Mouse (Mus musculus): ENCODE measurements around the gene Snx18. TPM values are rescaled to one million over a fixed set of nuclear protein-coding genes. Genes with fewer than 3 reads are reported as not detected.
A peak's percentile ranks its signal among the peaks of the same experiment; 100 is the strongest.

Gene Snx18
- 9.9 and 12.3 TPM in 2 replicates for polyA plus RNA-seq (2015; fragmentation: Nextera tagmentation; extraction: Ambion mirVana)

DNA sequence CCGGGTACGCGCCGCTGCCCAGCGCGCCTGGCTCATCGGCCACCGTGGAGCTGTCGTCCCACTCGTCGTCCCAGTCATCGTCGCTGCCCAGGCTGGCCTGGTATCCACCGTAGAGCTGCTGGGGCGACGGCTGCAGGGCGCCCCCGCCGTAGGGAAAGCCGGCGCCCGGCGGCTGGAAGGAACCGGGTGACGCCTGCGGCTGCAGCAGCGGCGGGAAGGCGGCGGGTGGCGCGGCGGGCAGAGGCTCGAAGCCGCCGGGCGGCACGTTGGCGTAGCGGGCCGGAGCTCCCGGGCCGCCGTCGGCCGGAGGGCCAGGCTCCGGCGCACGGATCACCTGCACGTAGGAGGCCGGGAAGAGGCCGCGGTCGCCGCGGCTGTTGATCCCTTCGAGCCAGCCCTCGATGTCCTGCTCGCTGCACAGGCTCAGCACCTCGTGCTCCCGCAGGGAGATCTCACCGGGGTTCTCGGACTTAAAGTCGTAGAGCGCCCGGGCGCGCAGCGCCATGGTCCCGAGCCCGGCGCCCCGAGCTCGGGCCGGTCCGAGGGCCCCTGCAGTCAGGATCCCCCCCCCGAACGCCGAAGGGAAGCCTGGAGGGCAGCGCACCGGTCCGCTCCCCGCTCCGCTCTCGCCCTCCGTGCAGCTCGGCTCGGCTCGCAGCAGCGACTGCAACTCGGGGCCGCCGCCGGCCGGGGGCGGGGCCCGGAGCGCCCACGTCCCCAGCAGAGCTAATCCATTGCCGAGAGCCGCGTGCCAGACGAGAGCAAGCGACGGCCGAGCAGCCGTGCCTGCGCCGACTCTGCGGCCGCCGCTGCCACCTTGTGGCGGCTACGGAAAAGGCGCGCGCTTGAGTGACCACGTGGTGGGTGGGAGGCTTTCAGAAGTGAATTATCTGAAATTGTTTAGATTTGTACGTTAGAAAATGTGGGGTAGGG lies at the start of gene Snx18:
Gene Snx18, minus strand, starts transcription at position 674 of the 933 bp plus-strand sequence.
- peak; percentile 94 for ATAC-seq (ENCODE audit: low FRiP score)
- Histone ChIP-seq H3K9ac (replicated peaks) (peak within 1 kb of the TSS; percentile 88), H3K9me3 (replicated peaks) (no peaks in the 10 kb centered on the region), H3K4me1 (peaks cover 44% of the 10 kb centered on the region), H3K27me3 (replicated peaks) (no peaks in the 10 kb centered on the region), H3K27ac (replicated peaks) (peak within 1 kb of the TSS; percentile 95), H3K4me2 (peak within 1 kb of the TSS; percentile 82), H3K36me3 (no peaks in the 10 kb centered on the region), H3K4me3 (replicated peaks) (peak within 1 kb of the TSS; percentile 87)
- WGBS = under 1% methylated on average over 117 of the region's 119 CpGs

GRCm38 (mm10) chr13:113663883-113664282 lies 45.5 kb upstream of the Snx18 start:
- no peak for ATAC-seq (ENCODE audit: low FRiP score)
- no peaks in the 10 kb centered on the region for H3K36me3 ChIP-seq
- WGBS = 59% methylated on average over 7 of the region's 7 CpGs
- H3K4me2 ChIP-seq = no peak overlapping the region; the same call in 1 of the 2 replicates
- no peak overlapping the region for H3K4me3 ChIP-seq (replicated peaks)
- no peaks in the 10 kb centered on the region for H3K9me3 ChIP-seq (replicated peaks)
- H3K27me3 ChIP-seq (replicated peaks) = peaks cover 8% of the 10 kb centered on the region; the same call in 1 of the 2 replicates
- H3K27ac ChIP-seq (replicated peaks) = no peak overlapping the region
- no peak overlapping the region for H3K9ac ChIP-seq (replicated peaks)
- peaks cover 8% of the 10 kb centered on the region for H3K4me1 ChIP-seq

DNA sequence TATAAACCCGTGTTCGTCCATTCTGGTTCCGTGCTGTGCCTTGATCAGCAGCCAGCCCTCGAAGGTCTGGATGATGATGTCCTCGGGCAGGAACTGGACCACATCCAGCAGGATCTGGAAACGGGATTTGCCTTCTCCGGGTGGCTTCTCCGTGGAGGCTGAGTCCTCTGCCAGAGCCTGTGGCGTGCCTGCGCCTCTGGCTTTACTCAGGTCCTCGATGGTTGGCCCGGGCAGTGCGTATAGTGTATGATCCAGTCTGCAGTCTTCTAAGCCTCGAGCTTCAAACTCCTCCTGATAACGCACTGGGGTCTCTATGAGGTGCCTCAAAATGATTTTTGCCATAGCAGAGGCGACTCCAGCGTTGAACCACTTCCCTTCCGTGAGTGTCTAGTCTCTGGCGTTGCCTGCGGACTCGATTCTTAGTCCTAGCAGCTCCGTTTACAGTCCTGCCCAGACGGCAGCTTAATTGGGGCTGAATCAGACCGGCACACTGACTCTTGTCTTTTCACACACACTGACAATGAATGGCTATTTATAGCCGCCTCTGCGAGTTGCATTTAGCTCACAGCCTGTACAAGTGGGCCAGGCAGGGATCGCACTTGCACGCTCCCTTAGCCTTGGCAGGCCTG lies 44.9 kb upstream of the Snx18 start, which contains the start of gene Hspb3:
Gene Hspb3, minus strand, starts transcription at position 526 of the 629 bp plus-strand sequence.
- 42% methylated on average over 28 of the region's 28 CpGs for WGBS
- peak; percentile 72 for ATAC-seq (ENCODE audit: low FRiP score)
- Histone ChIP-seq H3K36me3 (no peaks in the 10 kb centered on the region), H3K27ac (replicated peaks) (no peak within 1 kb of the TSS), H3K9ac (replicated peaks) (no peak within 1 kb of the TSS), H3K27me3 (replicated peaks) (peaks cover 5% of the 10 kb centered on the region; the same call in 1 of the 2 replicates), H3K4me1 (peaks cover 8% of the 10 kb centered on the region), H3K4me3 (replicated peaks) (no peak within 1 kb of the TSS), H3K9me3 (replicated peaks) (no peaks in the 10 kb centered on the region), H3K4me2 (peak within 1 kb of the TSS; percentile 33)

DNA sequence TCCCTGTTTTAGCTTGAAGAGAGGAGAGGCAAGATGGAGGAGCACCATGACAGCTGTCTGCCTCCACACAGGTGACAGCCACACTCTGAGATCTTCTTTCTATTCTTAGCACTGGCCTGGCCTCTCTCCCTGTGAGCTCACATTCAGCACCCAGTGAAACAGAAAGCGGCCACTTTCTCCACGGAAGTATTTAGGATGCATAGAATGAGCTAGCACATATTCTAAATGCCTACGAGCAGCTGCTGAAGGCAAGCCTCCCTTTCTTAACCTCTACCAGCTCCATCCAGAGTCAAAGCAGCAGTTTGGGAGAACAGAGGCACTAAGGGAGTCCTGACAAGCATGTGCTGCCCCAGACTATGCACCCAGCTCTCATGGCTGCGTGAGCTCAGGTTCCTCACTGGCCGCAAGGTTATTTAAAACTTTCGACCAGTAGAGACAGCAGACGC lies 43.5 kb upstream of the Snx18 start:
- no peaks in the 10 kb centered on the region for H3K9me3 ChIP-seq (replicated peaks)
- H3K4me3 ChIP-seq (replicated peaks) = no peak overlapping the region
- H3K4me1 ChIP-seq = peaks cover 8% of the 10 kb centered on the region
- no peak overlapping the region for H3K4me2 ChIP-seq
- ATAC-seq (ENCODE audit: low FRiP score) = no peak
- H3K36me3 ChIP-seq = no peaks in the 10 kb centered on the region
- no peak overlapping the region for H3K9ac ChIP-seq (replicated peaks)
- 78% methylated on average over 7 of the region's 7 CpGs for WGBS
- H3K27ac ChIP-seq (replicated peaks) = no peak overlapping the region
- 0 out of 2 replicates have a peak, but pooled peaks cover 5% of the 10 kb centered on the region for H3K27me3 ChIP-seq (replicated peaks)

GRCm38 (mm10) chr13:113660576-113661310 lies 42.4 kb upstream of the Snx18 start:
- Histone ChIP-seq H3K4me3 (replicated peaks) (no peak overlapping the region), H3K4me1 (peaks cover 8% of the 10 kb centered on the region), H3K27me3 (replicated peaks) (0 out of 2 replicates have a peak, but pooled peaks cover 5% of the 10 kb centered on the region), H3K9ac (replicated peaks) (no peak overlapping the region), H3K27ac (replicated peaks) (no peak overlapping the region), H3K36me3 (no peaks in the 10 kb centered on the region), H3K9me3 (replicated peaks) (no peaks in the 10 kb centered on the region), H3K4me2 (no peak overlapping the region)
- no peak for ATAC-seq (ENCODE audit: low FRiP score)
- WGBS = 87% methylated on average over 9 of the region's 9 CpGs

- H3K9ac ChIP-seq (replicated peaks) = no peak overlapping the region
- H3K4me2 ChIP-seq = no peak overlapping the region
- no peak overlapping the region for H3K4me3 ChIP-seq (replicated peaks)
- no peaks in the 10 kb centered on the region for H3K4me1 ChIP-seq
- H3K27me3 ChIP-seq (replicated peaks) = 0 out of 2 replicates have a peak, but pooled peaks cover 5% of the 10 kb centered on the region
- WGBS = 84% methylated on average over 7 of the region's 7 CpGs
- H3K9me3 ChIP-seq (replicated peaks) = no peaks in the 10 kb centered on the region
- no peak overlapping the region for H3K27ac ChIP-seq (replicated peaks)
- no peaks in the 10 kb centered on the region for H3K36me3 ChIP-seq
- no peak for ATAC-seq (ENCODE audit: low FRiP score)
Measured at GRCm38 (mm10) chr13:113657204-113657603, 38.8 kb upstream of the Snx18 start.

GRCm38 (mm10) chr13:113656639-113657038 lies 38.3 kb upstream of the Snx18 start:
- WGBS = 90% methylated on average over 4 of the region's 4 CpGs
- no peaks in the 10 kb centered on the region for H3K36me3 ChIP-seq
- H3K9me3 ChIP-seq (replicated peaks) = no peaks in the 10 kb centered on the region
- H3K4me1 ChIP-seq = no peaks in the 10 kb centered on the region
- H3K4me2 ChIP-seq = no peak overlapping the region
- H3K27me3 ChIP-seq (replicated peaks) = 0 out of 2 replicates have a peak, but pooled peaks cover under 1% of the 10 kb centered on the region
- no peak overlapping the region for H3K9ac ChIP-seq (replicated peaks)
- ATAC-seq (ENCODE audit: low FRiP score) = no peak
- no peak overlapping the region for H3K4me3 ChIP-seq (replicated peaks)
- H3K27ac ChIP-seq (replicated peaks) = no peak overlapping the region

DNA sequence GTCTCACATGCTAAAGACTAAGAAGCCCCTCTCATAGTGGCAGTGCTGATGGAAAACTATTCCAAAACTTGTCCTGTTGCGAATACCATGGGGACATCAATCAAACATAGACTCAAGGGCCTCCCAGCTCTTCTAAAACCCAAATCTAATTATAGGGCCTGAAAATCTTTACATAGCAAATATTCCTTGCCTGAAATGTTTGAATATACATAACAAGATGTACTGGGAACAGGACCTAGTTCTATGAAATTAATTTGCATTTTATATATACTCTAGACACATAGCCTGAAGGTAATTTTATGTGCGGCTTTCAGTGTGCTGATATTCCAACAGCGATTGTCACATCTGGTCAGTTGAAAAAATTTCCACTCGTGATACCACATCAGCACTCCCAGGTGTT lies 37.1 kb upstream of the Snx18 start:
- H3K4me2 ChIP-seq = no peak overlapping the region
- H3K27me3 ChIP-seq (replicated peaks) = no peaks in the 10 kb centered on the region
- WGBS = 79% methylated on average over 4 of the region's 4 CpGs
- no peak for ATAC-seq (ENCODE audit: low FRiP score)
- H3K4me3 ChIP-seq (replicated peaks) = no peak overlapping the region
- H3K9me3 ChIP-seq (replicated peaks) = no peaks in the 10 kb centered on the region
- no peaks in the 10 kb centered on the region for H3K36me3 ChIP-seq
- H3K4me1 ChIP-seq = no peaks in the 10 kb centered on the region
- no peak overlapping the region for H3K9ac ChIP-seq (replicated peaks)
- H3K27ac ChIP-seq (replicated peaks) = no peak overlapping the region

DNA sequence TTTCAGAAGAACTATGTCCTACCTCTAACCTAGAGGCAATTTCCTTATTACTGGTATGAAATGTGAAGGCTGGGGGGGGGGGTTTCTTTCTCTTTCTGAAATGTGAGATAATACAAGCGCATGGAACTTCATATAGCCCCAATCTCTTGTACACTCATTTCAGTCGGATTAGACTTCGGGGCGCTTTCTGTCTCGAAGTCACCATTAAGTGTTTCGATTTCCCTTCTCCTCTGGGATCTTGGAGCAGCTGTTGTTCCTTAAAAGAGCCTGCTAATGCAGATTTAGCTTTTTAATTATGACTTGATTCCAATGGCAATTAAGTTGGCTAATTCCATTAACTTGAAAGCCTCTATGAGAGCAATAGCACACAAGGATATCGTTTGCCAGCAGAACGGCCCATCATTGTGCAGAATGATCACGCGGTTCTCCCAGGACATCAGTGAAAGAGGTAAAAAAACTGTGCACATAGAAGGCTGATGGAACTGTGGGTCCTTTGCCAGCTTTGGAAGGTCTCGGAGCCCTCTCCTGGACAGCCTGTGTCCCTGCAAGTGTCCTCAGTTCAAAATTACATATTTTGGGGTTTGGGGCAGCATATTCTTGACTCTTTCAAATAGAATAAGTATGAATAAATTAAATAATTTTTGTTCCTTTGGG lies 22.7 kb upstream of the Snx18 start:
- Histone ChIP-seq H3K36me3 (no peaks in the 10 kb centered on the region), H3K4me2 (peak overlapping the region; percentile 26), H3K9me3 (replicated peaks) (no peaks in the 10 kb centered on the region), H3K4me3 (replicated peaks) (no peak overlapping the region), H3K9ac (replicated peaks) (no peak overlapping the region), H3K27ac (replicated peaks) (no peak overlapping the region; the same call in 1 of the 2 replicates), H3K4me1 (peaks cover 9% of the 10 kb centered on the region; the same call in 1 of the 2 replicates), H3K27me3 (replicated peaks) (peaks cover 3% of the 10 kb centered on the region; the same call in 1 of the 2 replicates)
- 32% methylated on average over 11 of the region's 11 CpGs for WGBS
- peak; percentile 93 for ATAC-seq (ENCODE audit: low FRiP score)

DNA sequence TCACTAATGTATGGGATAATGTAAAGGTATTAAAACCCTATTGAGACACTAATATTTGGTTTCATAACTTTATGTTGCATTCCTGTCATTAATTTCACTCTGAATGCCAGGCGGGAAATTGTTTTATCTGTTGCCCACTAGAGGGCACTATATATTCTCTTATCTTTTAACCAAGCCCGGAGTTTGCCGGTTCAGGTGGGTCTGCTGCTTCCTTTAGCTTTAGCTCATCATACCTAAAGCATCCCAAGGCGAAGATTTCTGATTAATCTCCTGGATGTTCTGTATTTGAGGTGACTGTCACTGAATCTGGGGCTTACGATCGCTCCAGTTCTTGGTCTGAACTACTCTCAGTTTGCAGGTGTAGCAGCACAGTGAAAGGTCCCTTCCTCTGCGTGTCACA lies 20.6 kb upstream of the Snx18 start:
- peaks cover 9% of the 10 kb centered on the region; the same call in 1 of the 2 replicates for H3K4me1 ChIP-seq
- no peaks in the 10 kb centered on the region for H3K36me3 ChIP-seq
- 31% methylated on average over 7 of the region's 7 CpGs for WGBS
- no peak for ATAC-seq (ENCODE audit: low FRiP score)
- H3K4me2 ChIP-seq = no peak overlapping the region
- H3K27me3 ChIP-seq (replicated peaks) = peaks cover 3% of the 10 kb centered on the region; the same call in 1 of the 2 replicates
- H3K9me3 ChIP-seq (replicated peaks) = no peaks in the 10 kb centered on the region
- no peak overlapping the region for H3K27ac ChIP-seq (replicated peaks)
- no peak overlapping the region for H3K9ac ChIP-seq (replicated peaks)
- H3K4me3 ChIP-seq (replicated peaks) = no peak overlapping the region

Measured in neural tube, embryonic 15.5 days (tissue).